Mouse (Mus musculus) G1E (cell line): ENCODE results near the gene Scnn1b.

Source experiments
- CTCF ChIP-seq: IDR thresholded peaks from 2 replicates; pipeline ENCODE4 v1.5.1; 2012; ENCODE audit warnings: low read depth, low read length, inconsistent platforms, mixed read lengths
- GATA2 ChIP-seq: IDR thresholded peaks from 2 replicates; pipeline ENCODE4 v1.6.1; 2012; ENCODE audit warnings: low read depth, low read length, inconsistent platforms, borderline replicate concordance
- POLR2AphosphoS5 ChIP-seq: IDR thresholded peaks from 2 replicates; pipeline ENCODE4 v1.6.1; 2012; ENCODE audit warnings: low read depth, low read length, inconsistent platforms; ENCODE audit not compliant: insufficient replicate concordance
- TAL1 ChIP-seq: conservative IDR thresholded peaks from 2 replicates; pipeline ENCODE4 v1.6.1; 2012; ENCODE audit warnings: low read depth, low read length, inconsistent platforms, mixed read lengths

DNA sequence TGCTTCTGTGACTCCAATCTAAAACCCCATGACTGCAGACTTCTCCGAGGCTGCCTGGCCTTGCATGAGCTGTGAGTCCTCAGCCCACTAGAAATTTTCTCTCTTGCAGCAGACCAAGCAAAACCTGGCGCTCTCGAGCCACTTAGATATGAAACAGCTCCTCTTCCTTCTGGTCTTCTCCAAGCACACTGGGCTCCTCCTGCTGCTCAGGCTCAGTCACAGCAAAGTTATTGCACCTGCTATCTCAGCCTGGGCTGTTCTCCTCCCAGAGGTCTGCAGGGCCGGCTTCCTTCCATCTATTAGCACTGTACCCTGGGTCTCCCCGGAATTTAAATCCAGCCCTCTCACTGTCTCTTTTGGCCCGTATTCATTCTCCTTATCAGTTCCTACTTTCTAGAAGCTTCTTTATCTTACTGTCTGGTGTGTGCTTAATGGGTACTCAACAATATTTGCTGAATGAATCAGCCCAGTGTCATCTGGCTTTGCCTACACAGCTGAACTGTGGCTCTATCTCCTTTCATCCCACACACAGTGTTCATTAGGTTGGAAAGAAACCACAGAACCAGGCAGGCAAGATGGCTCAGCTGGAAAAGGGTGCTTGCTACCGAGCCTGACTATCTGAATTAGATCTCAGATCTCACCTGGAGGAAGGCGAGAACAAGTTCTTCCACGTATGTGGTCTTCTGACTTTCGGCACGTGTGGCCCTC is 7.5 kb upstream of the Scnn1b start:
- TF ChIP-seq CTCF, result no peak
- TF ChIP-seq TAL1, result no peak
- TF ChIP-seq POLR2AphosphoS5, result no peak
- TF ChIP-seq GATA2, result no peak
